Mouse (Mus musculus) liver, postnatal 0 days (tissue): ENCODE data around the gene BC067074.

ENCODE experiments used
- CTCF ChIP-seq: sonication (generic); IDR thresholded peaks from 2 replicates; pipeline ENCODE4 v1.5.1; 2016; ENCODE audit warnings: antibody characterized with exemption, low read depth
- EP300 ChIP-seq: IDR thresholded peaks from 2 replicates; pipeline ENCODE4 v1.6.1; 2016; ENCODE audit warnings: antibody characterized with exemption, low read depth, mild to moderate bottlenecking

DNA sequence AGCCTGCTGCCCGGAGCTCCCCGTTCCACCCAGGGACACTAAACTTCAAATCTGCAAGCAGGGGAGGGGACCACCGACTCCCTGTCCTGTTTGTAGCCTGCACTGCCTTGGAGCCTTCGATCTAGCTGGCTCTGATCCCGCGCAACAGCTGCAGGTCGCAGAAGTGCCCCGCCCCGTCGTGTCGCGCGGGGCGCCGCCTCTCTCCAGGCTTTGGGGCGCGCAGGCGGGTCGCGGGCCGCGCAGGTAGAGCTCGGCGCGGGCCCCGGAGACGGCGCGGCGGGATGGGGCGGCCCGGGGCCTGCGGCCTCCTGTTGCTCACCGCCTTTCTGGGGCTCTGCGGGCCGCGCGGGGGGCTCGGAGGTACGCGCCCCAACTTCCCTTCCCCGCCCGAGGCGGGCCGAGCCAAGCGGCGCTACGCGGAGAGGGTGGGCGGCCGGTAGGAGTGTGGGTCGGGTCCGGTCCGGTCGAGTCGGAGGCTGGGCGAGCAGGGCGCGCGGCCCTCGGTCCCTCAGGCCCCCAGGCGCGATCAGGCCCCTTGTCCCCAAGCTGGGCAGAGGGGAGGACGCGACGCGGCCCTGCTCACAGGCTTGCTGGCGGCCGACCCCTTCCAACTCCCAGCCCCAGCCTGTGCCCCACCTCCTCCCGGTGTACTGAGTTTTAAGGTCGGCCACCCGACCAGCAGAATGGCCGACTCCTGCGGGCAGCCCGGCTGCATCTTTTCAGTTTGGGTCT is at the start of gene BC067074:
- TF ChIP-seq EP300 (no peak), CTCF (no peak)
